Mouse (Mus musculus) kidney, embryonic 14.5 days (tissue): Measurements from ENCODE around the gene Col5a2. TPM values are rescaled to one million over a fixed set of nuclear protein-coding genes. Genes with fewer than 3 reads are reported as not detected.
"Not testable (repeated sequence)": the region's sequence is repeated elsewhere in the genome, so short reads cannot be mapped to it uniquely, and the experiment has no call there.

Experiments used
- ATAC-seq: fragments of 200-750 bp; cut with Nextera tagmentation; 2 replicates; pipeline ENCODE4 v1.8.0; 2017; ENCODE audit warnings: moderate number of reproducible peaks, mild to moderate bottlenecking, moderate TSS enrichment, moderate library complexity; ENCODE audit not compliant: low FRiP score, low TSS enrichment
- H3K27ac ChIP-seq: fragments of 300-500 bp; sonication (generic); 2 replicates; pipeline ENCODE4 v1.5.1; 2014; ENCODE audit warnings: low read depth, mild to moderate bottlenecking, low read length, moderate library complexity, mixed read lengths
- H3K27me3 ChIP-seq: fragments of 300-500 bp; sonication (generic); 2 replicates; pipeline ENCODE4 v1.6.1; 2014; ENCODE audit warnings: mild to moderate bottlenecking, low read length; ENCODE audit not compliant: control insufficient read depth, insufficient read depth
- H3K36me3 ChIP-seq: fragments of 300-500 bp; sonication (generic); 2 replicates; pipeline ENCODE4 v1.6.1; 2014; ENCODE audit warnings: low read length, mixed read lengths; ENCODE audit not compliant: control insufficient read depth, insufficient read depth
- H3K4me1 ChIP-seq: fragments of 300-500 bp; sonication (generic); 2 replicates; pipeline ENCODE4 v1.6.1; 2014; ENCODE audit warnings: low read length, mixed read lengths; ENCODE audit not compliant: control insufficient read depth, insufficient read depth
- H3K4me2 ChIP-seq: fragments of 300-500 bp; sonication (generic); replicated peaks from 2 replicates; pipeline ENCODE4 v1.6.1; 2014; ENCODE audit warnings: low read depth, mild to moderate bottlenecking, low read length
- H3K4me3 ChIP-seq: fragments of 300-500 bp; sonication (generic); 2 replicates; pipeline ENCODE4 v1.5.1; 2014; ENCODE audit warnings: mild to moderate bottlenecking, low read length
- H3K9ac ChIP-seq: fragments of 300-500 bp; sonication (generic); 2 replicates; pipeline ENCODE4 v1.6.1; 2014; ENCODE audit warnings: low read depth, mild to moderate bottlenecking, low read length, moderate library complexity
- H3K9me3 ChIP-seq: fragments of 300-500 bp; sonication (generic); 2 replicates; pipeline ENCODE4 v1.6.1; 2016; ENCODE audit warnings: low read length; ENCODE audit not compliant: control insufficient read depth
- WGBS: fragments of 180-500 bp; shearing (Covaris S2); extraction: QIAGEN DNeasy Blood & Tissue Kit; methylation state at CpG from one replicate; pipeline ENCODE4 v1.1.7; 2014; 5-methylcytosine and 5-hydroxymethylcytosine counted together
- polyA plus RNA-seq: library from polyadenylated mRNA; unstranded; fragments of >200 nt; fragmentation: Nextera tagmentation; extraction: Ambion mirVana; gene quantifications from 2 replicates; pipeline ENCODE4 v1.2.1, GENCODE M21; 2014

The Col5a2 gene
- polyA plus RNA-seq, 1 experiment from 2014 or later: 24.4 TPM

GRCm38 (mm10) chr1:45472751-45473150, 30.3 kb downstream of the Col5a2 start:
- no peaks in the 10 kb centered on the region for H3K4me1 ChIP-seq
- H3K4me3 ChIP-seq: no peak overlapping the region
- H3K9me3 ChIP-seq: no peaks in the 10 kb centered on the region
- H3K4me2 ChIP-seq: no peak overlapping the region
- no peak overlapping the region for H3K9ac ChIP-seq
- no peak for ATAC-seq
- 74% methylated on average over 4 of the region's 4 CpGs for WGBS
- H3K27me3 ChIP-seq: no peaks in the 10 kb centered on the region
- no peaks in the 10 kb centered on the region for H3K36me3 ChIP-seq
- H3K27ac ChIP-seq: no peak overlapping the region

- H3K4me3 ChIP-seq: no peak overlapping the region
- no peak for ATAC-seq
- H3K4me1 ChIP-seq: no peaks in the 10 kb centered on the region
- no peak overlapping the region for H3K27ac ChIP-seq
- no peaks in the 10 kb centered on the region for H3K27me3 ChIP-seq
- H3K9ac ChIP-seq: no peak overlapping the region
- no peak overlapping the region for H3K4me2 ChIP-seq
- no peaks in the 10 kb centered on the region for H3K36me3 ChIP-seq
- H3K9me3 ChIP-seq: no peaks in the 10 kb centered on the region
- 90% methylated on average over 2 of the region's 2 CpGs for WGBS
Measured at GRCm38 (mm10) chr1:45460767-45461166, 42.3 kb downstream of the Col5a2 start.

GRCm38 (mm10) chr1:45455763-45456162, 47.3 kb downstream of the Col5a2 start:
- Histone ChIP-seq H3K4me3 (no peak overlapping the region), H3K36me3 (no peaks in the 10 kb centered on the region), H3K4me2 (no peak overlapping the region), H3K9me3 (no peaks in the 10 kb centered on the region), H3K27me3 (no peaks in the 10 kb centered on the region), H3K27ac (no peak overlapping the region), H3K9ac (no peak overlapping the region), H3K4me1 (no peaks in the 10 kb centered on the region)
- 95% methylated on average over 1 of the region's 1 CpGs for WGBS
- no peak for ATAC-seq

DNA sequence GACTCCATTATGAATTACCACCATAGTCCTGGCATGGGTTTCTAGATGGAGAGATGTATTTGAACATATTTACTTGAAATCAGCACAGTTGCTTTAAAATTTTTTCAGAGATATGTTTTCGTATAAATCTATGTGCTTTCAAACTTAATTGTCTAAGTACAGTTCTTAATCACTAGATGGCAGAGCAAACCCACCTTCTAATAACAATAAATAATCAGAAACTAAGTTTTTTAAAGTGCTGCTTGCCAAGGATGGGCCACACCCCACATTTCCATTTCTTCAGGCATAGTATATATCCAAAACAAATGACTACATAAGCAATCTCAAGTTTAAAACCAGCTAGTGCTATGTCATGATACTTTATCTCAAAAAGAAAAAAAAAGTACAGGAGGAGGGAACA, 54.2 kb downstream of the Col5a2 start:
- no peak overlapping the region for H3K4me3 ChIP-seq
- no peaks in the 10 kb centered on the region for H3K36me3 ChIP-seq
- no peak for ATAC-seq
- H3K27ac ChIP-seq: no peak overlapping the region
- no peak overlapping the region for H3K4me2 ChIP-seq
- H3K9ac ChIP-seq: no peak overlapping the region
- H3K27me3 ChIP-seq: no peaks in the 10 kb centered on the region
- no peaks in the 10 kb centered on the region for H3K9me3 ChIP-seq
- 85% methylated on average over 1 of the region's 1 CpGs for WGBS
- no peaks in the 10 kb centered on the region for H3K4me1 ChIP-seq

- Histone ChIP-seq H3K9ac (no peak overlapping the region), H3K27ac (no peak overlapping the region), H3K36me3 (no peaks in the 10 kb centered on the region; the same call in 1 of the 2 replicates), H3K9me3 (no peaks in the 10 kb centered on the region), H3K4me3 (no peak overlapping the region), H3K4me1 (no peaks in the 10 kb centered on the region), H3K27me3 (no peaks in the 10 kb centered on the region), H3K4me2 (no peak overlapping the region)
- WGBS: 24% methylated on average over 3 of the region's 3 CpGs
- peak; percentile 81; the same call in 1 of the 2 replicates for ATAC-seq
Measured at GRCm38 (mm10) chr1:45431922-45432321, 71.2 kb downstream of the Col5a2 start.

DNA sequence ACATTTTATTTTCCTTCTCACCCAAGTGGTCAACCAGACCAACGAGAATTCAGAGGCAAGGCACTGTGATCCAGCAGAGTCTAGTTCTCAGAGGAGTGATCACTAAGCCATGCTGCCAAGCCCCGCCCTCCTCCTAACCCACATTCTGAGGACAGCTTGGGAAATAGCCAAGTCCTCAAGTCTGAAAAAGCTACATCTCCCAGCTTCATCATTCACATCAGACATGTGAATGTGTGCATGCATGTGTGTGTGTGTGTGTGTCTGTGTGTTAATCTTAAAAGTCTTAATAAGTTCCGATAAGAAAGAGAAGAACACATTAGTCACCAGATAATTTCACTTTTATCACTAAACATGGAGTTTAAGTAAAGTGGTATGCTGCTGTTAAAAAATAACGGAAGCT, 72.6 kb downstream of the Col5a2 start:
- H3K4me1 ChIP-seq: no peaks in the 10 kb centered on the region
- no peaks in the 10 kb centered on the region for H3K9me3 ChIP-seq
- H3K27me3 ChIP-seq: no peaks in the 10 kb centered on the region
- no peak for ATAC-seq
- no peak overlapping the region for H3K4me2 ChIP-seq
- H3K4me3 ChIP-seq: no peak overlapping the region
- no peaks in the 10 kb centered on the region; the same call in 1 of the 2 replicates for H3K36me3 ChIP-seq
- no peak overlapping the region for H3K9ac ChIP-seq
- 83% methylated on average over 4 of the region's 4 CpGs for WGBS
- no peak overlapping the region for H3K27ac ChIP-seq

DNA sequence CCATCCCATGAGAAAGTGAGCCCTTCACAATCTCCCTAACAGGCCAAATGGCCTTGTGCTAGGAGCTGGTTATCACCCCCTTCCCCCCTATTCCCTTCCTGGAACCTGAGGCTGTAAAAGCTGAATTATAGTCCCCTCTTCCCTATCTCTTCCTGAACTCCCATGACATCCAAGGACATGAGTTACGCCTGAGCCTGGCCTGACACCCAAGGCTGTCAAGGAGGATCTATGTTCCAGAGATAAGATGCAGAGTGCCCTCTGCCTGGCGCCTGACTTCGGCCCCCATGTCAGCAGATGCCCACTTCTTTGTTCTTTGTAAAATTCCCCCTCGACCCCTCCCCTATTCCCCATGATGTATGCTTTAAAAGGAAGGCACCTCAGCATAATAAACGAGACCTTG, 73.9 kb downstream of the Col5a2 start:
- not testable (repeated sequence) for ATAC-seq

GRCm38 (mm10) chr1:45423915-45424314, 79.2 kb downstream of the Col5a2 start:
- no peak overlapping the region for H3K4me2 ChIP-seq
- H3K9ac ChIP-seq: no peak overlapping the region
- no peak for ATAC-seq
- WGBS: 92% methylated on average over 5 of the region's 5 CpGs
- H3K27me3 ChIP-seq: no peaks in the 10 kb centered on the region
- no peaks in the 10 kb centered on the region for H3K4me1 ChIP-seq
- no peaks in the 10 kb centered on the region; the same call in 1 of the 2 replicates for H3K36me3 ChIP-seq
- H3K27ac ChIP-seq: no peak overlapping the region
- H3K9me3 ChIP-seq: no peaks in the 10 kb centered on the region
- no peak overlapping the region for H3K4me3 ChIP-seq

More for the DNA sequence above, 73.9 kb downstream of the Col5a2 start:
- not testable (repeated sequence) for H3K27ac ChIP-seq, H3K9me3 ChIP-seq, H3K4me2 ChIP-seq, H3K27me3 ChIP-seq, H3K36me3 ChIP-seq, H3K4me1 ChIP-seq, H3K9ac ChIP-seq, H3K4me3 ChIP-seq
- WGBS: 73% methylated on average over 5 of the region's 5 CpGs

DNA sequence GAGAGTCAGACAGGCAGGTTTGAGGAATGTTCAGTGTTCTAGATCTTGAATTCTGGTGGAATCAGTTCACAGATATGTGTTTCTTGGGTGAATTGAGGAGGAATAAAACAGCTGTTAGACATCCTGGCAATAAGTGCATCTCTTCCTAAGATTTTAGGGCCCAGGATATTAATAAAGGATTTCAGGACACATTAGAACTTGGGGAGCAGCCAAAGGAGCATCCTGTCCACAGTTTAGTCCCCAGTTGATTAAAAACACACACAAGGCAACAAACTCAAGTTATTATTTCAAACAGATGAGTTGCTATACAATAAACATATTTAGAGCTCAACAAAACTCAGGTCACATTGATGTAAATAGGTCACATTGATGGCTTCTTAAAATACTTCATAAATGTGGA, 82.5 kb downstream of the Col5a2 start:
- no peaks in the 10 kb centered on the region for H3K27me3 ChIP-seq
- no peaks in the 10 kb centered on the region for H3K9me3 ChIP-seq
- no peak overlapping the region for H3K27ac ChIP-seq
- H3K36me3 ChIP-seq: no peaks in the 10 kb centered on the region
- no peak for ATAC-seq
- no peak overlapping the region for H3K4me3 ChIP-seq
- H3K9ac ChIP-seq: no peak overlapping the region
- no peak overlapping the region for H3K4me2 ChIP-seq
- no peaks in the 10 kb centered on the region for H3K4me1 ChIP-seq

- Histone ChIP-seq H3K4me1 (no peaks in the 10 kb centered on the region), H3K9me3 (no peaks in the 10 kb centered on the region), H3K4me2 (no peak overlapping the region), H3K27ac (no peak overlapping the region), H3K27me3 (no peaks in the 10 kb centered on the region), H3K9ac (no peak overlapping the region), H3K36me3 (no peaks in the 10 kb centered on the region), H3K4me3 (no peak overlapping the region)
- WGBS: 78% methylated on average over 2 of the region's 2 CpGs
- ATAC-seq: no peak
Measured at GRCm38 (mm10) chr1:45419858-45420257, 83.2 kb downstream of the Col5a2 start.
